Mouse (Mus musculus) midbrain, postnatal 0 days (tissue): Measurements from ENCODE around the gene Lsp1. TPM values are rescaled to one million over a fixed set of nuclear protein-coding genes. Genes with fewer than 3 reads are reported as not detected.

ENCODE experiments used
- ATAC-seq: fragments of 200-750 bp; cut with Nextera tagmentation; 2 replicates; pipeline ENCODE4 v1.8.0; 2017; ENCODE audit warnings: moderate number of reproducible peaks, mild to moderate bottlenecking, moderate TSS enrichment, moderate library complexity; ENCODE audit not compliant: low FRiP score
- DNase-seq: peaks from one replicate; pipeline ENCODE4 v3.0.0-alpha.2; 2015; ENCODE audit warnings: low spot score
- H3K27ac ChIP-seq: fragments of 300-500 bp; sonication (generic); 2 replicates; pipeline ENCODE4 v1.5.1; 2014; ENCODE audit warnings: low read depth, mild to moderate bottlenecking, low read length, mixed read lengths
- H3K27me3 ChIP-seq: fragments of 300-500 bp; sonication (generic); 2 replicates; pipeline ENCODE4 v1.6.1; 2014; ENCODE audit warnings: low read length, control low read depth, mixed read lengths; ENCODE audit not compliant: insufficient read depth
- H3K36me3 ChIP-seq: fragments of 300-500 bp; sonication (generic); 2 replicates; pipeline ENCODE4 v1.6.1; 2014; ENCODE audit warnings: low read length, control low read depth, mixed read lengths; ENCODE audit not compliant: insufficient read depth
- H3K4me1 ChIP-seq: fragments of 300-500 bp; sonication (generic); 2 replicates; pipeline ENCODE4 v1.6.1; 2014; ENCODE audit warnings: mild to moderate bottlenecking, control low read depth, antibody characterized with exemption, low read length, mixed read lengths; ENCODE audit not compliant: insufficient read depth
- H3K4me2 ChIP-seq: fragments of 300-500 bp; sonication (generic); 2 replicates; pipeline ENCODE4 v1.6.1; 2014; ENCODE audit warnings: low read depth, mild to moderate bottlenecking, low read length, mixed read lengths; ENCODE audit not compliant: poor library complexity, severe bottlenecking
- H3K4me3 ChIP-seq: fragments of 300-500 bp; sonication (generic); 2 replicates; pipeline ENCODE4 v1.5.1; 2014; ENCODE audit warnings: low read depth, mild to moderate bottlenecking, low read length, moderate library complexity
- H3K9ac ChIP-seq: fragments of 300-500 bp; sonication (generic); replicated peaks from 2 replicates; pipeline ENCODE4 v1.6.1; 2014; ENCODE audit warnings: mild to moderate bottlenecking, low read length, moderate library complexity, mixed read lengths; ENCODE audit not compliant: poor library complexity, severe bottlenecking
- H3K9me3 ChIP-seq: fragments of 300-500 bp; sonication (generic); 2 replicates; pipeline ENCODE4 v1.6.1; 2016; ENCODE audit warnings: low read length, control low read depth
- CTCF ChIP-seq: IDR thresholded peaks from 2 replicates; pipeline ENCODE4 v1.5.1; 2016; ENCODE audit warnings: antibody characterized with exemption, mild to moderate bottlenecking
- WGBS: fragments of 180-500 bp; shearing (Covaris S2); extraction: QIAGEN DNeasy Blood & Tissue Kit; methylation state at CpG from one replicate; pipeline ENCODE4 v1.1.7; 2014; 5-methylcytosine and 5-hydroxymethylcytosine counted together
- polyA plus RNA-seq: library from polyadenylated mRNA; unstranded; fragments of >200 nt; fragmentation: Nextera tagmentation; extraction: Ambion mirVana; gene quantifications from 2 replicates; pipeline ENCODE4 v1.2.1, GENCODE M21; 2015
- total RNA-seq: library from RNA; depleted of rRNA; stranded (reverse); fragments of >200 nt; gene quantifications from 2 replicates; pipeline ENCODE4 v1.2.3, GENCODE M21; 2014

The Lsp1 gene
- total and polyA plus RNA-seq, 2 experiments from 2014 or later = 5.3 to 11.0 TPM

DNA sequence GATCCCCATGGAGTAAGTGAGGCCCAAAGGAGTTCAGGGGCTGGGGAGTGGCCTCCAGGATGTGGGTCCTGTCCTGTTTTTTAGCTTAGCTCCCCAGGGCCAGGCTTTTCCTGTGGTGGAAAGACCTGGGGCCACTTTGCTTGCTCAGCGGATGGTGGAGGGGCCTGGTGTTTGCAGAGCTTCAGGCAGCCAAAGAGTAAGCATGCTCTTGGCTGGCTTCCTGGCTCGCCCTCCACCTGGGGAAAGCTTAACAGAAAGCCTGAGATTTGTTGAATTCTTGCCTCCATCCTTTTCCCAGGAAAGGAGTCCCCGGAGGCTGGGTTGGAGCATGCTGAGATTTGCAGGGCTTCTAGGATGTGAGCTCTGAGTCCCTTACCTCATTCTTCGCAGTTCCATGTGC lies 74.5 kb downstream of the Lsp1 start:
- no peaks in the 10 kb centered on the region for H3K27me3 ChIP-seq
- H3K36me3 ChIP-seq = no peaks in the 10 kb centered on the region; the same call in 1 of the 2 replicates
- 85% methylated on average over 4 of the region's 4 CpGs for WGBS
- DNase-seq = no peak
- TF ChIP-seq CTCF = no peak
- H3K9ac ChIP-seq = no peak overlapping the region
- H3K27ac ChIP-seq = no peak overlapping the region
- ATAC-seq = no peak
- no peak overlapping the region for H3K4me3 ChIP-seq
- H3K4me2 ChIP-seq = no peak overlapping the region
- H3K9me3 ChIP-seq = no peaks in the 10 kb centered on the region
- peaks cover 8% of the 10 kb centered on the region; the same call in 1 of the 2 replicates for H3K4me1 ChIP-seq

DNA sequence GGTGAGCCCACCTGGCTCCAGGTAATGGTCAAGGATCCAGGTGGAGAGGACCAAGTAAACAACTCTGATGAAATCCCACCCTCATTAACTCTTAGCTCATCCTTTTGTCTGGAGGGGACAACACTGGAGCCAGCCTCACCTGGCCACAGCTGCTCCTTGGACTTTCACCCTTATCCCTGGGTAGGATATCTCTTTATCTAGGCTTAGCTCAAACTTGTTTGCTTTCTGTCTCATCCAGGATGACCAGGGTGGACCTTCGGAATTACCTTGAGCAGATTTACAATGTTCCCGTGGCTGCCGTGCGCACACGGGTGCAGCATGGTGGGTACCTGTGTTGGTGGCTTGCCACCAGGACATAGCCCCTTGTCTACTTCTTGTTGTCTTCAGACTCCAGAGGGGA lies 75.2 kb downstream of the Lsp1 start:
- TF ChIP-seq CTCF = no peak
- no peak overlapping the region for H3K4me2 ChIP-seq
- H3K4me3 ChIP-seq = no peak overlapping the region
- ATAC-seq (no peak), DNase-seq (no peak)
- H3K9ac ChIP-seq = no peak overlapping the region
- H3K36me3 ChIP-seq = no peaks in the 10 kb centered on the region; the same call in 1 of the 2 replicates
- no peak overlapping the region for H3K27ac ChIP-seq
- H3K4me1 ChIP-seq = peaks cover 8% of the 10 kb centered on the region; the same call in 1 of the 2 replicates
- WGBS = 98% methylated on average over 5 of the region's 5 CpGs
- no peaks in the 10 kb centered on the region for H3K9me3 ChIP-seq
- H3K27me3 ChIP-seq = no peaks in the 10 kb centered on the region

- peaks cover 8% of the 10 kb centered on the region; the same call in 1 of the 2 replicates for H3K4me1 ChIP-seq
- H3K27ac ChIP-seq = no peak overlapping the region
- H3K36me3 ChIP-seq = peaks cover 8% of the 10 kb centered on the region; the same call in 1 of the 2 replicates
- TF ChIP-seq CTCF = no peak
- no peak overlapping the region for H3K4me2 ChIP-seq
- H3K9ac ChIP-seq = no peak overlapping the region
- no peak for DNase-seq
- H3K4me3 ChIP-seq = no peak overlapping the region
- H3K9me3 ChIP-seq = no peaks in the 10 kb centered on the region
- 81% methylated on average over 5 of the region's 5 CpGs for WGBS
- H3K27me3 ChIP-seq = no peaks in the 10 kb centered on the region
- no peak for ATAC-seq
Measured at GRCm38 (mm10) chr7:142537181-142537580, 76.6 kb downstream of the Lsp1 start.

- no peak overlapping the region for H3K9ac ChIP-seq
- peak; percentile 80 for DNase-seq
- no peak for ATAC-seq
- no peaks in the 10 kb centered on the region for H3K9me3 ChIP-seq
- no peak overlapping the region for H3K4me2 ChIP-seq
- no peaks in the 10 kb centered on the region for H3K27me3 ChIP-seq
- H3K27ac ChIP-seq = no peak overlapping the region
- no peak overlapping the region for H3K4me3 ChIP-seq
- TF ChIP-seq CTCF = peak; percentile 78
- peaks cover 8% of the 10 kb centered on the region; the same call in 1 of the 2 replicates for H3K36me3 ChIP-seq
- 11% methylated on average over 6 of the region's 6 CpGs for WGBS
- peaks cover 8% of the 10 kb centered on the region; the same call in 1 of the 2 replicates for H3K4me1 ChIP-seq
Measured at GRCm38 (mm10) chr7:142537879-142538278, 77.3 kb downstream of the Lsp1 start.

DNA sequence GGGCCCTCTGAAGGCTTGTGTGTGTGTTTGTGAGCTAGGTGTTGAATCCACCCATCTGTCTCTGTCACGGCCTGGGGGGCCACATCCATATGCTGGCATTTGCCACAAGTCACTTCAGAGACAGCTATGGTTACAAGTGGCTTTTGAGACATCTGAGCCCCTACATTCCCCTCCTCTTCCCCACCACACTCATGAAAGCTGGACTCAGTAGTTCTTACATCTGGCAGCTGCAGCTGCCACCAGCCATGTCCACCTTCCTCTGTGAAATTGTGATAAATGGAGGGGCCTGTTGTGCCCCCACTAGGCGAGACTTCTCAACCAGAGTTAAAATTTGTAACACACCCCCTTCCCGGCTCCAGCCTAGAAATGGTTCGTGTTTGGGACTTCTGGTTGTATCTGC lies 77.7 kb downstream of the Lsp1 start:
- Histone ChIP-seq H3K4me1 (peaks cover 8% of the 10 kb centered on the region; the same call in 1 of the 2 replicates), H3K4me2 (no peak overlapping the region), H3K27ac (no peak overlapping the region), H3K4me3 (no peak overlapping the region), H3K9me3 (no peaks in the 10 kb centered on the region), H3K36me3 (peaks cover 8% of the 10 kb centered on the region; the same call in 1 of the 2 replicates), H3K9ac (no peak overlapping the region), H3K27me3 (no peaks in the 10 kb centered on the region)
- 47% methylated on average over 4 of the region's 4 CpGs for WGBS
- no peak for TF ChIP-seq CTCF
- ATAC-seq = no peak
- DNase-seq = no peak

DNA sequence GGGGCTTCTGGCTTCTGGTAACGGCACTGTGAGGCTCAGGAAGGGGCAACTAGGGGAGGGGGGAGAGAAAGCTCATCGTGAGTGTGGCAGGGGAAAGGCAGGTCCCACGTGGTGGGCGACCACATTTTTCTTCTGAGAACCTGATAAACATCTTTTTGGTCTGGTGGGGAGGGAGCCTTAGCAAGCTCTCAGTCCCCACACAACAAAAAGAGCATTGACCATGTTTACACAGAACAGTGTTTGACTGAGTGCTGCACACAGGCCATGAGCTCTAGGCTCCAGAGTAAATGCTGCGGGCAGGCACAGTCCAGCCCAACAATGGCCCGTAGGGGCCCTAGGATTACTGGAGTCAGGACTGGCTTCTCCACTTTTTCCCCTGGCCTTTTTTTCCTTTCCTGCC lies 78.2 kb downstream of the Lsp1 start:
- ATAC-seq = no peak
- 21% methylated on average over 6 of the region's 6 CpGs for WGBS
- H3K27ac ChIP-seq = no peak overlapping the region

More for the DNA sequence above, 78.2 kb downstream of the Lsp1 start:
- H3K36me3 ChIP-seq = peaks cover 8% of the 10 kb centered on the region; the same call in 1 of the 2 replicates
- H3K9me3 ChIP-seq = no peaks in the 10 kb centered on the region
- no peak for TF ChIP-seq CTCF
- no peaks in the 10 kb centered on the region for H3K27me3 ChIP-seq
- peaks cover 5% of the 10 kb centered on the region; the same call in 1 of the 2 replicates for H3K4me1 ChIP-seq
- H3K4me2 ChIP-seq = no peak overlapping the region
- DNase-seq = no peak
- no peak overlapping the region for H3K4me3 ChIP-seq
- no peak overlapping the region for H3K9ac ChIP-seq
